In the genomic region with DNA sequence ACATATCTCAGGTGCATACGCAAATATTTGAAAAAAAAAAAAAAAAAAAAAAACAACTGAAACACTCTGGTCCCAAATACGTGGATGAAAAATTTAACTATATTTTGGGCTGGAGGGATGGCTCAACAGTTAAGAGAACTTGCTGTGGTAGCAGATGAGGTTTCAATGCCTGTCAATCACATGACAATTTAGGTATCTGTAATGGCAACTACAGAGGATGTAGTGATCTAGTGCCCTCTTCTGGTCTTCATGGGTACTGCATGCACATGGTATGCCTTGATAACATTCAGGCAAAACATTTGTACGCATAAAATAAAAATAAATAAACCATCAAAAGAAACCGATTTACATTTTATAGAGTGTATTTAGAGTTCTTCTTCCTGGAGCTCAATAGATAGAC, we compare ENCODE assay signal across 8 mouse cellular contexts. TPM values are rescaled to one million over a fixed set of nuclear protein-coding genes. Genes with fewer than 3 reads are reported as not detected.
DNase-seq lines count a peak whose midpoint lies in the region; ATAC-seq and TF ChIP-seq lines count a peak whose summit lies in the region.

No protein-coding gene starts in this region.

- no peaks in the 10 kb centered on the region for H3K27me3 ChIP-seq in forebrain, postnatal 0 days (ENCODE audit: insufficient read depth, low read length)
- no peaks in the 10 kb centered on the region for H3K27me3 ChIP-seq in forebrain, embryonic 12.5 days

- no peak overlapping the region for H3K27ac ChIP-seq in forebrain, postnatal 0 days (ENCODE audit: low read depth, low read length)
- no peak overlapping the region for H3K27ac ChIP-seq in forebrain, embryonic 12.5 days

- H3K4me3 ChIP-seq in forebrain, postnatal 0 days (ENCODE audit: low read depth, low read length): no peak overlapping the region
- H3K4me3 ChIP-seq in forebrain, embryonic 12.5 days (replicated peaks): no peak overlapping the region

- 0 out of 2 replicates have a peak, but pooled peaks cover 6% of the 10 kb centered on the region for H3K4me1 ChIP-seq in forebrain, postnatal 0 days (ENCODE audit: insufficient read depth)
- peaks cover 17% of the 10 kb centered on the region for H3K4me1 ChIP-seq in forebrain, embryonic 12.5 days

- H3K36me3 ChIP-seq in forebrain, postnatal 0 days (ENCODE audit: insufficient read depth): no peaks in the 10 kb centered on the region
- H3K36me3 ChIP-seq in forebrain, embryonic 12.5 days (replicated peaks): no peaks in the 10 kb centered on the region

- WGBS in forebrain, postnatal 0 days: 78% methylated on average over 4 of the region's 4 CpGs
- WGBS in forebrain, embryonic 12.5 days: 82% methylated on average over 4 of the region's 4 CpGs

- TF ChIP-seq CTCF in forebrain, postnatal 0 days (IDR thresholded peaks at IDR 0.05; ENCODE audit: low read depth): peak; percentile 72
- peak; percentile 59; the same call in 1 of the 2 replicates for TF ChIP-seq CTCF in brain, embryonic 14.5 days (IDR thresholded peaks at IDR 0.05; ENCODE audit: borderline replicate concordance, extremely low read depth, insufficient read depth, insufficient read length)

- DNase-seq in forebrain, postnatal 0 days: peak; percentile 45
- peak; percentile 44 for DNase-seq in right cerebral cortex, postnatal 4 days
- no peak for DNase-seq in right cerebral cortex, postnatal 25 days
- DNase-seq in brain, embryonic 14.5 days (ENCODE audit: low read depth): peak; percentile 52
- DNase-seq in kidney, postnatal 25 days: peak; percentile 53 to 80
- no peak for DNase-seq in neural tube, embryonic 10.5 days (ENCODE audit: extremely low spot score, low spot score)

- H3K9ac ChIP-seq in forebrain, postnatal 0 days: no peak overlapping the region
- H3K9ac ChIP-seq in forebrain, embryonic 12.5 days: no peak overlapping the region

- H3K9me3 ChIP-seq in forebrain, postnatal 0 days (ENCODE audit: low read length): no peaks in the 10 kb centered on the region
- no peaks in the 10 kb centered on the region for H3K9me3 ChIP-seq in forebrain, embryonic 12.5 days

- no peak for ATAC-seq in forebrain, postnatal 0 days
- no peak for ATAC-seq in forebrain, embryonic 12.5 days (ENCODE audit: low FRiP score)
- peak; percentile 72 for ATAC-seq in monocyte, adult 5-6 weeks (replicated peaks; ENCODE audit: insufficient number of reproducible peaks, low FRiP score, low TSS enrichment, poor library complexity, severe bottlenecking)

- no peak overlapping the region for H3K4me2 ChIP-seq in forebrain, postnatal 0 days (ENCODE audit: low read depth)
- no peak overlapping the region for H3K4me2 ChIP-seq in forebrain, embryonic 12.5 days

- no peak for TF ChIP-seq POLR2A in brain, embryonic 14.5 days (IDR thresholded peaks at IDR 0.05; ENCODE audit: borderline replicate concordance, extremely low read depth, insufficient read depth, insufficient read length, poor library complexity, severe bottlenecking)

RNA-seq across cellular contexts. Expression of a gene that starts 43.9 kb away (rescaled TPM):
- total RNA-seq in forebrain, postnatal 0 days (2014; rRNA removed): 22.1 and 23.8 TPM in 2 replicates
- polyA plus RNA-seq in forebrain, postnatal 0 days (2015; fragmentation: Nextera tagmentation; extraction: Ambion mirVana): 42.1 and 46.7 TPM in 2 replicates
- polyA plus RNA-seq in forebrain, embryonic 12.5 days (2016; fragmentation: Nextera tagmentation; extraction: Ambion mirVana): 53.2 and 56.4 TPM in 2 replicates
- 21.2 and 26.9 TPM in 2 replicates for polyA plus RNA-seq in brain, embryonic 14.5 days (2012; rRNA removed)
- 57.4 to 79.1 TPM (median 74.2 TPM) in 3 replicates for total RNA-seq in monocyte, adult 5-6 weeks (2017)

Comparison
In these comparisons a context has a peak if more than half of its experiments do, and no peak if none do; other contexts are left out.
1. DNase-seq: peak in forebrain, postnatal 0 days (single experiment), right cerebral cortex, postnatal 4 days (single experiment), brain, embryonic 14.5 days (single experiment) and kidney, postnatal 25 days (2 of 2); none in right cerebral cortex, postnatal 25 days (single experiment) and neural tube, embryonic 10.5 days (single experiment).